Mouse (Mus musculus) 3T3-L1 (cell line): ENCODE data around the gene Eif4enif1.
A peak's percentile ranks its signal among the peaks of the same experiment; 100 is the strongest.

Experiments
- DNase-seq: peaks from one replicate; pipeline ENCODE4 v3.0.0-alpha.2; 2015; ENCODE audit warnings: low read depth, low spot score

Gene Eif4enif1

GRCm38 (mm10) chr11:3267133-3267532 is 64.9 kb downstream of the Eif4enif1 start:
- DNase-seq: peak; percentile 42

- DNase-seq: no peak
Observed at GRCm38 (mm10) chr11:3269241-3269640, 67.0 kb downstream of the Eif4enif1 start.

GRCm38 (mm10) chr11:3278351-3278750 is 76.2 kb downstream of the Eif4enif1 start:
- no peak for DNase-seq

GRCm38 (mm10) chr11:3279729-3280128 is 77.5 kb downstream of the Eif4enif1 start:
- no peak for DNase-seq

GRCm38 (mm10) chr11:3282887-3283286 is 80.7 kb downstream of the Eif4enif1 start:
- DNase-seq: no peak

- DNase-seq: no peak
Observed at GRCm38 (mm10) chr11:3283645-3284044, 81.5 kb downstream of the Eif4enif1 start.

GRCm38 (mm10) chr11:3285940-3286339 is 83.7 kb downstream of the Eif4enif1 start:
- no peak for DNase-seq

- DNase-seq: no peak
Observed at GRCm38 (mm10) chr11:3287131-3287530, 84.9 kb downstream of the Eif4enif1 start.

GRCm38 (mm10) chr11:3287921-3288320 is 85.7 kb downstream of the Eif4enif1 start:
- DNase-seq: no peak

- DNase-seq: peak; percentile 67
Observed at GRCm38 (mm10) chr11:3288521-3289301, 86.5 kb downstream of the Eif4enif1 start, which contains the start of gene Patz1. TSS of gene Patz1 (plus strand) at chr11:3288874.

- DNase-seq: peak; percentile 70
Observed at GRCm38 (mm10) chr11:3289302-3289802, 87.2 kb downstream of the Eif4enif1 start.

- no peak for DNase-seq
Observed at GRCm38 (mm10) chr11:3289803-3290639, 87.8 kb downstream of the Eif4enif1 start.

GRCm38 (mm10) chr11:3290640-3291310 is 88.6 kb downstream of the Eif4enif1 start:
- DNase-seq: peak; percentile 51

- DNase-seq: no peak
Observed at GRCm38 (mm10) chr11:3291311-3292061, 89.3 kb downstream of the Eif4enif1 start.

GRCm38 (mm10) chr11:3292062-3292421 is 89.8 kb downstream of the Eif4enif1 start:
- peak; percentile 46 for DNase-seq

GRCm38 (mm10) chr11:3292711-3293249 is 90.6 kb downstream of the Eif4enif1 start:
- DNase-seq: no peak

GRCm38 (mm10) chr11:3293361-3293760 is 91.2 kb downstream of the Eif4enif1 start:
- DNase-seq: no peak
